Mouse (Mus musculus) heart, embryonic 14.5 days (tissue): ENCODE measurements around the gene Slc27a2. TPM values are rescaled to one million over a fixed set of nuclear protein-coding genes. Genes with fewer than 3 reads are reported as not detected.

ENCODE experiments used
- ATAC-seq: fragments of 200-750 bp; cut with Nextera tagmentation; 2 replicates; pipeline ENCODE4 v1.8.0; 2017; ENCODE audit warnings: low read depth, moderate TSS enrichment; ENCODE audit not compliant: insufficient number of reproducible peaks, insufficient read depth, low FRiP score
- H3K27ac ChIP-seq, 2 experiments: fragments of 200-500 bp in 1 of 2; fragments of 300-500 bp in 1 of 2; sonication (generic) in 1 of 2; replicated peaks in 1 of 2; 2 replicates each; pipeline ENCODE4 v1.5.1; 2012 to 2014; ENCODE audit warnings: low read depth in 2 of 2, low read length in 2 of 2, control low read depth in 1 of 2, mild to moderate bottlenecking in 1 of 2, mixed read lengths in 1 of 2; ENCODE audit not compliant: control insufficient read depth in 1 of 2, insufficient read depth in 1 of 2
- H3K27me3 ChIP-seq: fragments of 300-500 bp; sonication (generic); 2 replicates; pipeline ENCODE4 v1.6.1; 2014; ENCODE audit warnings: mild to moderate bottlenecking, low read length, control low read depth; ENCODE audit not compliant: control insufficient read depth, insufficient read depth
- H3K36me3 ChIP-seq: fragments of 300-500 bp; sonication (generic); 2 replicates; pipeline ENCODE4 v1.6.1; 2014; ENCODE audit warnings: mild to moderate bottlenecking, control low read depth, low read length, mixed read lengths; ENCODE audit not compliant: control insufficient read depth, insufficient read depth
- H3K4me1 ChIP-seq, 2 experiments: fragments of 200-500 bp in 1 of 2; fragments of 300-500 bp in 1 of 2; sonication (generic) in 1 of 2; 2 replicates each; pipeline ENCODE4 v1.6.1; 2012 to 2014; ENCODE audit warnings: low read length in 2 of 2, control low read depth in 1 of 2, mixed read lengths in 1 of 2; ENCODE audit not compliant: control insufficient read depth in 2 of 2, insufficient read depth in 2 of 2
- H3K4me2 ChIP-seq: fragments of 300-500 bp; sonication (generic); 2 replicates; pipeline ENCODE4 v1.6.1; 2014; ENCODE audit warnings: mild to moderate bottlenecking, low read length
- H3K4me3 ChIP-seq, 2 experiments: fragments of 200-500 bp in 1 of 2; fragments of 300-500 bp in 1 of 2; sonication (generic) in 1 of 2; 2 replicates each; pipeline ENCODE4 v1.5.1; 2012 to 2014; ENCODE audit warnings: low read length in 2 of 2, mild to moderate bottlenecking in 2 of 2, control low read depth in 1 of 2, low read depth in 1 of 2, moderate library complexity in 1 of 2; ENCODE audit not compliant: control insufficient read depth in 1 of 2, insufficient read depth in 1 of 2
- H3K9ac ChIP-seq: fragments of 300-500 bp; sonication (generic); 2 replicates; pipeline ENCODE4 v1.6.1; 2014; ENCODE audit warnings: mild to moderate bottlenecking, low read length
- H3K9me3 ChIP-seq: fragments of 300-500 bp; sonication (generic); 2 replicates; pipeline ENCODE4 v1.6.1; 2016; ENCODE audit warnings: low read length, control low read depth; ENCODE audit not compliant: control insufficient read depth
- WGBS: fragments of 180-500 bp; shearing (Covaris S2); extraction: QIAGEN DNeasy Blood & Tissue Kit; methylation state at CpG from one replicate; pipeline ENCODE4 v1.1.7; 2014; 5-methylcytosine and 5-hydroxymethylcytosine counted together
- polyA plus RNA-seq: library from polyadenylated mRNA; unstranded; fragments of >200 nt; fragmentation: Nextera tagmentation; extraction: Ambion mirVana; gene quantifications from 2 replicates; pipeline ENCODE4 v1.2.1, GENCODE M21; 2014

The Slc27a2 gene
- 0.09 and 0.38 TPM in 2 replicates for polyA plus RNA-seq

- H3K9me3 ChIP-seq: no peaks in the 10 kb centered on the region
- peaks cover 3 to 5% of the 10 kb centered on the region in 2 experiments; a peak in 1 of 4 replicates for H3K4me1 ChIP-seq
- no peak; the same call in 1 of the 2 replicates for ATAC-seq
- WGBS: 2% methylated on average over 61 of the region's 61 CpGs
- H3K4me2 ChIP-seq: peak within 1 kb of the TSS; percentile 93
- no peak within 1 kb of the TSS for H3K27ac ChIP-seq
- H3K36me3 ChIP-seq: no peaks in the 10 kb centered on the region
- peak within 1 kb of the TSS; percentile 44 to 55 for H3K4me3 ChIP-seq
- H3K27me3 ChIP-seq: peaks cover 58% of the 10 kb centered on the region
- peak within 1 kb of the TSS; percentile 55; the same call in 1 of the 2 replicates for H3K9ac ChIP-seq
These were observed at the start of gene Slc27a2 for GRCm38 (mm10) chr2:126552357-126553290. Gene Slc27a2 (plus strand): TSS chr2:126552407.

DNA sequence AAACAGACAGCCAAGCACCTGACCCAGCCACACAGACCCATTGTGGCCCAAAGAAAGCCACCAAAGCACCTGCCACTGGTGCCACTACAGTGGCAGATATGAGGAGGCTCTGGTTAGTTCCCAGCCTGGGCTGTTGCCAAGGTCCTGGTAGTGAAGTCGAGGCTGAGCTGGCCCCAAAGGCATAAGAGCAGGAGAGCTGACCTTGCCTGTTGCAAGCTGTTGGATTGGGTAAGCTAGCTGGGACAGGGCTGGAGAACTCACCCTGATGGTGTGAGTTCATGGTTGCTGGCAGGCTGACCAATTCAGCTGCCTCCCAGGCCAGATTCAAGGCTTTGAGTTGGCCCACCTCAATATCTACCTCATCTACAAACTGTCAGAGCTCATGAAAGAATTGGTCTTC lies 47.1 kb upstream of the Slc27a2 start:
- Histone ChIP-seq H3K27me3 (no peaks in the 10 kb centered on the region), H3K36me3 (no peaks in the 10 kb centered on the region), H3K4me1 (no peaks in the 10 kb centered on the region), H3K4me2 (no peak overlapping the region), H3K9me3 (no peaks in the 10 kb centered on the region), H3K4me3 (no peak overlapping the region), H3K9ac (no peak overlapping the region), H3K27ac (no peak overlapping the region)
- 60% methylated on average over 1 of the region's 1 CpGs for WGBS
- no peak for ATAC-seq

DNA sequence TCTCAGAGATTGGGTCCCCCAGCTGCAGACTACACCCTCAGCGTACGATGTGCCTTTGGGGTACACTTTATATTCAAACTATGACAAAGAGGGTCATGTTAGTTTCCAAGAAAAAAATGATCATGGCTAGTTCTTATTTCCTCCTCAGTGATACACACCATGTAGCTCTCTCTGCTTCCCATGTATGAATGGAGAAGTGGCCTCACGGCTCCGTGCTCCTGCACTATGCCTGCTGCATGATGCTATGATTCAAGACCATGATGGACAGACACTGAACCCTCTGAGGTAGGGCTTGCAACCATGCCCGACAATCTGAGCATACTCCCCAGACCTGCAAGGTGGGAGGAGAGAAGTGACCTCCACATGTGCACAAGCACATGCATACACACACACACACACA lies 44.7 kb upstream of the Slc27a2 start:
- Histone ChIP-seq H3K27ac (no peak overlapping the region), H3K9ac (no peak overlapping the region), H3K4me2 (no peak overlapping the region), H3K4me1 (no peaks in the 10 kb centered on the region), H3K36me3 (no peaks in the 10 kb centered on the region), H3K9me3 (no peaks in the 10 kb centered on the region), H3K4me3 (no peak overlapping the region), H3K27me3 (no peaks in the 10 kb centered on the region)
- ATAC-seq: no peak
- WGBS: 82% methylated on average over 5 of the region's 5 CpGs

GRCm38 (mm10) chr2:126508228-126508627 lies 44.0 kb upstream of the Slc27a2 start:
- no peak for ATAC-seq
- no peaks in the 10 kb centered on the region for H3K4me1 ChIP-seq
- no peaks in the 10 kb centered on the region for H3K27me3 ChIP-seq
- no peak overlapping the region for H3K9ac ChIP-seq
- no peaks in the 10 kb centered on the region for H3K9me3 ChIP-seq
- no peak overlapping the region for H3K27ac ChIP-seq
- H3K36me3 ChIP-seq: no peaks in the 10 kb centered on the region
- 38% methylated on average over 1 of the region's 1 CpGs for WGBS
- no peak overlapping the region for H3K4me2 ChIP-seq
- H3K4me3 ChIP-seq: no peak overlapping the region

DNA sequence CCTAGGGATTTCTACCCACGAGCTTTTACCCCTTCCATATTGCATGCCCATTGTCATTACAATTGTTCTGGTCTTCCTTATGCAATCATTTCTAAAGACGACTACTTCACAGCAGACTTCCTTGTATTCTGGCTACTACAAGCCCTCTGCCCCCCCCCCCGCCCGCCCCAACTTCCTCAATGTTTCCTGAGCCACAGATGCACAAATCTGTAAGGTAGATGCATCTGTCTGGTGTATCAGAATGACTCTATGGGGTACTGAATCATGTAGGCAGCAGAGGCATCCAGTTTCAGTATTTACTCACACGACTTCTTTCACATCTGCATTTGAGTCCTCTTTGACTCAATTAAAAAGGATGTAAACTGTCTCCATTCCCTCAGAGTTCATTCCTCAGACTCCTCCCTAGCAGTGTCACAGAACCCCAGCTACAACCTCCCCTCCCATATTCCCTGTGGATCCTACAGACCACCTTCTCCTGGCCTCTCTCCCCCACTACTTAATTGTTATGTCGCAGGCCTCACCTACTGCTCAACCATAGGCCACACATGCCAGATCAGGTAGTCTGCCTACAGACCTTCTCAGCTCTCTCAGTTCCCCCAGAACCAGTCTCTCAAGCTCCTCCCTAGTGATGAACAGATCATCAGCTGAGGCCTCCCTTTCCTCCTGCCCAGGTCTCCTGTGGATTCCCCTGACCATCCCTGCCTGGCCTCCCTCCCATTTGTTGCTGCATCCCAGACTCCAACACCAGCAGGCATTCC lies 37.0 kb upstream of the Slc27a2 start:
- ATAC-seq: no peak
- Histone ChIP-seq H3K9me3 (no peaks in the 10 kb centered on the region), H3K9ac (no peak overlapping the region), H3K36me3 (no peaks in the 10 kb centered on the region), H3K4me1 (peaks cover 3 to 6% of the 10 kb centered on the region in 2 experiments; a peak in 3 of 4 replicates), H3K27ac (no peak overlapping the region), H3K27me3 (no peaks in the 10 kb centered on the region), H3K4me3 (no peak overlapping the region), H3K4me2 (no peak overlapping the region)
- 69% methylated on average over 6 of the region's 6 CpGs for WGBS

DNA sequence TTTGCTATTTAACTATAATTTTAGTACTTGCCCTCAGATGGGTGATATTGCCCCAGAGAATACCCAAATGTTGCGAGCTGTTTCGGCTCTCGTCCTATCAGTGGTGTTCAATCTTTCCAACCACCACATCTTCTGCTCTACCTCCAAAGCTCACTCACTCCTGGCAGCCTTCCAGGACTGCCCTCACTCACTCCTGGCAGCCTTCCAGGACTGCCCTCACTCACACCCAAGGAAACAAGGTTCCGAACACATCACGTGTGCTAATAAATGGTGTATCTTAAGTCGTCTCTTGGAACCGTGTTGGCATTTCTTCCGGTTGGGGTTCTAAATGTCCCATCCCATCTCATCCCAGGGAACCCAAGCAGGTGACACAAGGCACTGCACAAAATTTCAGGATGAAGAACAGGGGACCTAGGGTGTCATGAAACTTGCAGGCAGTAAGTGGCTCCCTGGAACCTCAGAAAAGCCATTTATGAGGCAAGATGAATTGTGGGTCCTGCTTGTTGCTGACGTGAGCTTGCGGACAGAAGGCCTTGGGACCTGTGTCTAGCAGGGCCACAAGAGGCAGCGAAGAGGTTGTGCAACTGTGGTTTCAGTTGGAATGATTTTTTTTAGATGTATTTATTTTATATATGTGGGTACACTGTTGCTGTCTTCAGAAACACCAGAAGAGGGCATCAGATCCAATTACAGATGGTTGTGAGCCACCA lies 32.2 kb upstream of the Slc27a2 start:
- Histone ChIP-seq H3K4me3 (no peak overlapping the region), H3K9ac (no peak overlapping the region), H3K36me3 (no peaks in the 10 kb centered on the region), H3K27me3 (no peaks in the 10 kb centered on the region), H3K4me1 (peaks cover 3 to 6% of the 10 kb centered on the region in 2 experiments; a peak in 3 of 4 replicates), H3K9me3 (no peaks in the 10 kb centered on the region), H3K27ac (no peak overlapping the region), H3K4me2 (no peak overlapping the region)
- 46% methylated on average over 11 of the region's 11 CpGs for WGBS
- ATAC-seq: no peak

GRCm38 (mm10) chr2:126520828-126521227 lies 31.4 kb upstream of the Slc27a2 start:
- H3K4me1 ChIP-seq: peaks cover 3 to 6% of the 10 kb centered on the region in 2 experiments; a peak in 3 of 4 replicates
- 14% methylated on average over 7 of the region's 7 CpGs for WGBS
- ATAC-seq: no peak
- H3K36me3 ChIP-seq: no peaks in the 10 kb centered on the region
- no peaks in the 10 kb centered on the region for H3K27me3 ChIP-seq
- H3K9me3 ChIP-seq: no peaks in the 10 kb centered on the region
- no peak overlapping the region for H3K27ac ChIP-seq
- no peak overlapping the region for H3K4me3 ChIP-seq
- no peak overlapping the region for H3K4me2 ChIP-seq
- H3K9ac ChIP-seq: no peak overlapping the region
